Mouse (Mus musculus) stomach, postnatal 0 days (tissue): Measurements from ENCODE around the gene Ctsa. TPM values are rescaled to one million over a fixed set of nuclear protein-coding genes. Genes with fewer than 3 reads are reported as not detected.

Experiments used
- ATAC-seq: fragments of 200-750 bp; cut with Nextera tagmentation; 2 replicates; pipeline ENCODE4 v1.8.0; 2017; ENCODE audit not compliant: low FRiP score, low TSS enrichment
- DNase-seq: peaks from one replicate; pipeline ENCODE4 v3.0.0-alpha.2; 2016; ENCODE audit warnings: low spot score
- H3K27ac ChIP-seq: fragments of 300-500 bp; sonication (generic); replicated peaks from 2 replicates; pipeline ENCODE4 v1.5.1; 2014; ENCODE audit warnings: mild to moderate bottlenecking, control low read depth
- H3K27me3 ChIP-seq: fragments of 300-500 bp; sonication (generic); 2 replicates; pipeline ENCODE4 v1.6.1; 2014; ENCODE audit warnings: low read length; ENCODE audit not compliant: control insufficient read depth, insufficient read depth
- H3K36me3 ChIP-seq: fragments of 300-500 bp; sonication (generic); 2 replicates; pipeline ENCODE4 v1.6.1; 2014; ENCODE audit warnings: low read length, mixed read lengths; ENCODE audit not compliant: control insufficient read depth, insufficient read depth
- H3K4me1 ChIP-seq: fragments of 300-500 bp; sonication (generic); replicated peaks from 2 replicates; pipeline ENCODE4 v1.6.1; 2014; ENCODE audit warnings: antibody characterized with exemption; ENCODE audit not compliant: control insufficient read depth, insufficient read depth
- H3K4me2 ChIP-seq: fragments of 300-500 bp; sonication (generic); replicated peaks from 2 replicates; pipeline ENCODE4 v1.6.1; 2014; ENCODE audit warnings: low read depth, mild to moderate bottlenecking, control low read depth, moderate library complexity
- H3K4me3 ChIP-seq: fragments of 300-500 bp; sonication (generic); 2 replicates; pipeline ENCODE4 v1.5.1; 2014; ENCODE audit warnings: low read depth, low read length, control low read depth
- H3K9ac ChIP-seq: fragments of 300-500 bp; sonication (generic); 2 replicates; pipeline ENCODE4 v1.6.1; 2014; ENCODE audit warnings: mild to moderate bottlenecking, low read length, control low read depth, mixed read lengths
- H3K9me3 ChIP-seq: fragments of 300-500 bp; sonication (generic); 2 replicates; pipeline ENCODE4 v1.6.1; 2016; ENCODE audit warnings: low read length; ENCODE audit not compliant: control insufficient read depth
- CTCF ChIP-seq: IDR thresholded peaks from 2 replicates; pipeline ENCODE4 v1.5.1; 2016; ENCODE audit warnings: antibody characterized with exemption, low read depth, mild to moderate bottlenecking, moderate library complexity
- EP300 ChIP-seq: optimal IDR thresholded peaks from 2 replicates; pipeline ENCODE3; 2016; ENCODE audit warnings: antibody characterized with exemption
- WGBS: fragments of 180-500 bp; shearing (Covaris S2); extraction: QIAGEN DNeasy Blood & Tissue Kit; methylation state at CpG from one replicate; pipeline ENCODE4 v1.1.7; 2014; 5-methylcytosine and 5-hydroxymethylcytosine counted together
- polyA plus RNA-seq: library from polyadenylated mRNA; unstranded; fragments of >200 nt; fragmentation: Nextera tagmentation; extraction: Ambion mirVana; gene quantifications from 2 replicates; pipeline ENCODE4 v1.2.1, GENCODE M21; 2015

Ctsa gene
- polyA plus RNA-seq, 1 experiment from 2014 or later = 107 TPM

DNA sequence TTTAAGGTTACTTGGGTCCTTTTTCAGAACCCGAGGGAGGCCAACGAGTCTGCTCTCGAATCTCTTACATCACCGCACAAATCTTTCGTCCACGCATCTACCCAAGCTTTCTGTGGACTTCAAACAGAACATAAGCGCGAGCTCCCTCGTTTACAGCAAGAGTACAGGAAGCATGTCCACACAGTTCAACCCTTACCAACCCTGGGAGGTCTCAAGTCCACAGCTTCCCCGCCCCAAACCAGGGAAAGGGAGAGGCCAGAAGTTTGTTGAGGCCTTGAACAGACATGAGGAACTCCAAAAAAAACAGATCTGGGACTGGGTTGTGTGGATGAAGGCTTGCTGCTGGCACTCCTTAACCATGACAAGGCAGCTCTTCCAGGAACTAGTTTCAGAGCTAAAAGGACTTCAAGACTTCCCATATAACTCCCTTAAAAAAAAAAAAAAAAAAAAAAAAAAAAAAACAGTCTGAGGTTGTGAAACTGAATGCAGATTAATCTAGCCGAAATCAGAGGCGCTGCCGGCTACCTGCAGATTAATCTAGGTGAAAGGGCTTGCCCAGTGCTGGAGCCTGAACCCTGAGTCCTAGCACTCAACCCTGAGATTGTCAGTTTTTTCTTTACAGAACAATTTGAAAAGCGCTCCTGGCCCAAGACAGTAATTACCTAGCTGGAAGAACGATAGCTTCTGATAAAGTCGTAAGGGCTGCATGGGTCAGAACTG, 29.3 kb upstream of the Ctsa start:
- H3K36me3 ChIP-seq = no peaks in the 10 kb centered on the region
- H3K27me3 ChIP-seq = no peaks in the 10 kb centered on the region
- peaks cover 3% of the 10 kb centered on the region; the same call in 1 of the 2 replicates for H3K4me1 ChIP-seq
- no peaks in the 10 kb centered on the region for H3K9me3 ChIP-seq
- H3K27ac ChIP-seq = peak overlapping the region; percentile 88
- H3K9ac ChIP-seq = peak overlapping the region; percentile 82; the same call in 1 of the 2 replicates
- DNase-seq (peak; percentile 44), ATAC-seq (no peak)
- H3K4me3 ChIP-seq = peak overlapping the region; percentile 73
- TF ChIP-seq EP300 (no peak), CTCF (no peak)
- WGBS = 71% methylated on average over 16 of the region's 16 CpGs
- H3K4me2 ChIP-seq = peak overlapping the region; percentile 73

DNA sequence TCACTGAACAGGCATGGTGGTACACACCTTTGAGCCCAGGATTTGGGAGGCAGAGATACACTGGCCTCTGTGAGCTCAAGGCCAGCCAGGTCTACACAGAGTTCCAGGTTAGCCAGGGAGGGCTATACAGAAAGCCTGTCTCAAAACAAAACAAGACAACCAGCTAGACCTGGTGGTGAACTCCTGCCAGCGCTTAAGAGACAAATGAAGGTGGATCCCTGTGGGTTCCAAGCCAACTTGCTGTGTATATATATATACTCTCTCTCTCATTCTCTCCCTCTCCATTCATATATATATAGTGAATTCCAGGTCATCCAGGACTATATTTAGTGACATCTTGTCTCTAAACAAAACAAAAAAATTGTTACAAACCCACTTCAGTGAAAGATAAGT, 28.8 kb upstream of the Ctsa start:
- Histone ChIP-seq H3K9ac (peak overlapping the region; percentile 82), H3K4me2 (peak overlapping the region; percentile 73), H3K27ac (peak overlapping the region; percentile 88), H3K4me3 (peak overlapping the region; percentile 73), H3K27me3 (no peaks in the 10 kb centered on the region), H3K4me1 (peaks cover 3% of the 10 kb centered on the region; the same call in 1 of the 2 replicates), H3K9me3 (no peaks in the 10 kb centered on the region), H3K36me3 (no peaks in the 10 kb centered on the region)
- DNase-seq (no peak), ATAC-seq (no peak)
- WGBS = 38% methylated on average over 1 of the region's 1 CpGs
- TF ChIP-seq EP300 = no peak
- TF ChIP-seq CTCF = no peak

GRCm38 (mm10) chr2:164804533-164805331, 27.9 kb upstream of the Ctsa start, which contains the start of the genes Acot8 and Zswim3:
Gene Acot8, minus strand, starts transcription at chr2:164804882.
Gene Zswim3, plus strand, starts transcription at chr2:164805098.
- Histone ChIP-seq H3K27me3 (no peaks in the 10 kb centered on the region), H3K9ac (peak within 1 kb of the TSS; percentile 82), H3K4me2 (peak within 1 kb of the TSS; percentile 88), H3K4me3 (peak within 1 kb of the TSS; percentile 73), H3K9me3 (no peaks in the 10 kb centered on the region), H3K36me3 (no peaks in the 10 kb centered on the region), H3K4me1 (peaks cover 3% of the 10 kb centered on the region; the same call in 1 of the 2 replicates), H3K27ac (peak within 1 kb of the TSS; percentile 88)
- ATAC-seq = peak; percentile 96
- under 1% methylated on average over 47 of the region's 47 CpGs for WGBS
- TF ChIP-seq EP300 = peak; percentile 86
- peak; percentile 19; the same call in 1 of the 2 replicates for TF ChIP-seq CTCF
- peak; percentile 97 for DNase-seq

- peaks cover 3% of the 10 kb centered on the region; the same call in 1 of the 2 replicates for H3K4me1 ChIP-seq
- no peaks in the 10 kb centered on the region for H3K27me3 ChIP-seq
- peak overlapping the region; percentile 88 for H3K4me2 ChIP-seq
- no peaks in the 10 kb centered on the region for H3K36me3 ChIP-seq
- WGBS = under 1% methylated on average over 21 of the region's 21 CpGs
- ATAC-seq (peak; percentile 55), DNase-seq (no peak)
- H3K9me3 ChIP-seq = no peaks in the 10 kb centered on the region
- peak overlapping the region; percentile 73 for H3K9ac ChIP-seq
- peak overlapping the region; percentile 73 for H3K4me3 ChIP-seq
- TF ChIP-seq CTCF (no peak), EP300 (no peak)
- H3K27ac ChIP-seq = peak overlapping the region; percentile 81
These were observed 27.3 kb upstream of the Ctsa start for GRCm38 (mm10) chr2:164805332-164805718.

GRCm38 (mm10) chr2:164806614-164807013, 26.1 kb upstream of the Ctsa start:
- Histone ChIP-seq H3K4me3 (no peak overlapping the region), H3K36me3 (no peaks in the 10 kb centered on the region), H3K4me1 (peaks cover 3% of the 10 kb centered on the region; the same call in 1 of the 2 replicates), H3K9ac (no peak overlapping the region), H3K27ac (no peak overlapping the region), H3K27me3 (no peaks in the 10 kb centered on the region), H3K4me2 (0 out of 2 replicates have a peak overlapping the region, but pooled peaks have one; percentile 12), H3K9me3 (no peaks in the 10 kb centered on the region)
- no peak for TF ChIP-seq EP300
- DNase-seq (no peak), ATAC-seq (no peak)
- WGBS = 55% methylated on average over 7 of the region's 7 CpGs
